Mouse (Mus musculus) lung, embryonic 16.5 days (tissue): ENCODE measurements at regions not wholly inside any gene's neighbourhood (a gene's known extent, or its start where the extent isn't known, plus 50 kb on each side); places are given as distances from the start of the nearest gene placed in this dataset.
"Not testable (repeated sequence)": the region's sequence is repeated elsewhere in the genome, so short reads cannot be mapped to it uniquely, and the experiment has no call there.

Experiments
- ATAC-seq: fragments of 200-750 bp; cut with Nextera tagmentation; 2 replicates; pipeline ENCODE4 v1.8.0; 2017; ENCODE audit warnings: low read depth, mild to moderate bottlenecking, moderate library complexity
- H3K27ac ChIP-seq: fragments of 300-500 bp; sonication (generic); 2 replicates; pipeline ENCODE4 v1.5.1; 2014; ENCODE audit warnings: mild to moderate bottlenecking, control low read depth, low read length
- H3K27me3 ChIP-seq: fragments of 300-500 bp; sonication (generic); 2 replicates; pipeline ENCODE4 v1.6.1; 2014; ENCODE audit warnings: low read depth, low read length, mixed read lengths; ENCODE audit not compliant: control insufficient read depth, insufficient read depth
- H3K36me3 ChIP-seq: fragments of 300-500 bp; sonication (generic); 2 replicates; pipeline ENCODE4 v1.6.1; 2014; ENCODE audit warnings: low read length; ENCODE audit not compliant: control insufficient read depth, insufficient read depth
- H3K4me1 ChIP-seq: fragments of 300-500 bp; sonication (generic); replicated peaks from 2 replicates; pipeline ENCODE4 v1.6.1; 2014; ENCODE audit warnings: low read length, mixed read lengths; ENCODE audit not compliant: control insufficient read depth, insufficient read depth
- H3K4me2 ChIP-seq: fragments of 300-500 bp; sonication (generic); 2 replicates; pipeline ENCODE4 v1.6.1; 2014; ENCODE audit warnings: low read depth, low read length, control low read depth
- H3K4me3 ChIP-seq: fragments of 300-500 bp; sonication (generic); 2 replicates; pipeline ENCODE4 v1.5.1; 2014; ENCODE audit warnings: mild to moderate bottlenecking, low read length, control low read depth
- H3K9ac ChIP-seq: fragments of 300-500 bp; sonication (generic); 2 replicates; pipeline ENCODE4 v1.6.1; 2014; ENCODE audit warnings: low read length, control low read depth
- H3K9me3 ChIP-seq: fragments of 300-500 bp; sonication (generic); 2 replicates; pipeline ENCODE4 v1.6.1; 2016; ENCODE audit warnings: low read length; ENCODE audit not compliant: control insufficient read depth
- WGBS: fragments of 180-500 bp; shearing (Covaris S2); extraction: QIAGEN DNeasy Blood & Tissue Kit; methylation state at CpG from one replicate; pipeline ENCODE4 v1.1.7; 2014; 5-methylcytosine and 5-hydroxymethylcytosine counted together

DNA sequence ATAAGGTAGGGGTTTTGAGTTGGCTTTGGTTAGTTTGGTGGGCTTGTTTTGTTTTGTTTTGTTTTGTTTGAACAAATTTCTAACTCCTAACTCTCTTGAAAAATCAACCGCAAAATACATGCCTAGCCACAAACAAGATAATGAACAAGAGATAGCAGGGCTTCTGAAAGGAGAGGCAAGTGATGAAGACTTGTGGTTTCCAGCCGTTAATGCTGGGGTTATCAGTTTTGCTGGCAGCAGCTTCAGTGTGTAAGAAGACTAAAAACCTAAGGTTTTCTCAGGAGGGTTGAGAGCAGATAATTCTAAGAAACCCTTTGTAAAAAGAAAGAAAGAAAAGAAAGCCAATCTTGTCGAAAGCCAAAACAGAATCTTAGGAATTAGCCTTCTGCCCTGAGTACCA, 115.6 kb downstream of the Dad1 start:
- no peaks in the 10 kb centered on the region for H3K36me3 ChIP-seq
- no peak for ATAC-seq
- 63% methylated on average over 3 of the region's 3 CpGs for WGBS
- H3K4me1 ChIP-seq = no peaks in the 10 kb centered on the region
- H3K9ac ChIP-seq = no peak overlapping the region
- no peaks in the 10 kb centered on the region for H3K27me3 ChIP-seq
- no peak overlapping the region for H3K27ac ChIP-seq
- no peak overlapping the region for H3K4me3 ChIP-seq
- no peaks in the 10 kb centered on the region for H3K9me3 ChIP-seq
- H3K4me2 ChIP-seq = no peak overlapping the region

- Histone ChIP-seq H3K27ac (no peak overlapping the region), H3K36me3 (no peaks in the 10 kb centered on the region), H3K4me2 (no peak overlapping the region), H3K4me3 (no peak overlapping the region), H3K4me1 (no peaks in the 10 kb centered on the region), H3K9me3 (no peaks in the 10 kb centered on the region), H3K9ac (no peak overlapping the region), H3K27me3 (no peaks in the 10 kb centered on the region)
- no peak for ATAC-seq
- WGBS = 70% methylated on average over 3 of the region's 3 CpGs
Observed at GRCm38 (mm10) chr14:54136538-54136937, 117.4 kb downstream of the Dad1 start.

- no peak overlapping the region for H3K27ac ChIP-seq
- ATAC-seq = no peak
- no peaks in the 10 kb centered on the region for H3K27me3 ChIP-seq
- 56% methylated on average over 4 of the region's 4 CpGs for WGBS
- H3K4me1 ChIP-seq = peaks cover 4% of the 10 kb centered on the region; the same call in 1 of the 2 replicates
- H3K4me2 ChIP-seq = no peak overlapping the region
- no peaks in the 10 kb centered on the region for H3K9me3 ChIP-seq
- H3K36me3 ChIP-seq = no peaks in the 10 kb centered on the region
- no peak overlapping the region for H3K9ac ChIP-seq
- H3K4me3 ChIP-seq = no peak overlapping the region
Observed at GRCm38 (mm10) chr14:54128334-54128733, 125.6 kb downstream of the Dad1 start.

DNA sequence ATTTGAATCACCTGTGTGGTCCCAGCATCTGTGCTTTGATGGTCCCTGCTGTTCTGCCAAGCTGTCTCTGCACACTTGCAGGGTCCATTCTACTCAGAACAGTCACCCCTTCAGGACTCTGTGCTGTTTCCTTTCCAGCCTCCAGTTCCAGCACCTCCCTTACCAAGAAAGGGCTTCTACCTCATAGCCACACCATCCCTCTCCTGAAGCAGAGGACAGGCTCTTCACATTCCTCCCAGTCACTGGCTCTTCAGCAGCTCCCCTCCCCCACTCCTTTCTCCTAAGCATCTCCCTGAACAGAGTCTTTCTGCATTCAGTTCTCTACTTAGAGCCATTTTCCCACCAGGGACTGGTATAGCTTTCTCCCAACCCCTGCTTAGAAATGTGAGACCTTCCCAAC, 128.4 kb downstream of the Dad1 start:
- no peaks in the 10 kb centered on the region for H3K9me3 ChIP-seq
- ATAC-seq = peak; percentile 66; the same call in 1 of the 2 replicates

DNA sequence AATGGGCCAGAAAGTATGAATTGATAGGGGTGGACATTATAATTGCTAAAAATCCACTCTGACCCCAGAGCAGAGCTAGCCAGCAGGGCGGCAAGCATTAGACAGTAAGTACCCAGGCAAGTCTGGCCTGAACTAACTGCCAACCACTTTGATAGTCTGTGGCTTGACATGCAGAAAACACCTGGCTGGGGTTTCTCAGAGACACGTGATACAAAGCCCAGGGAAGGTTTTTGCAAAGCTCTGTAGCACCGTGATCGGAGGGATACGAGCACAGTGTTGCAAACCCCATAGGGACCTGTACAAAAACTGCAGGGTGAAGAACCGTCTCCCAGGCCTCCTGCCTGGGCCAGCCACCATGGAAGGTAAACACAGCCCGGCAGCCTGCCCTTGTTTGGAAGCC, 131.9 kb downstream of the Dad1 start:
- Histone ChIP-seq H3K27me3 (no peaks in the 10 kb centered on the region), H3K4me2 (no peak overlapping the region), H3K9me3 (no peaks in the 10 kb centered on the region), H3K4me3 (no peak overlapping the region), H3K27ac (no peak overlapping the region), H3K36me3 (no peaks in the 10 kb centered on the region), H3K9ac (no peak overlapping the region), H3K4me1 (peaks cover 16% of the 10 kb centered on the region)
- ATAC-seq = no peak
- 45% methylated on average over 7 of the region's 7 CpGs for WGBS

More for the DNA sequence above, 128.4 kb downstream of the Dad1 start:
- no peak overlapping the region for H3K9ac ChIP-seq
- H3K36me3 ChIP-seq = no peaks in the 10 kb centered on the region
- peaks cover 16% of the 10 kb centered on the region for H3K4me1 ChIP-seq
- H3K4me2 ChIP-seq = no peak overlapping the region
- H3K4me3 ChIP-seq = no peak overlapping the region
- H3K27ac ChIP-seq = 0 out of 2 replicates have a peak overlapping the region, but pooled peaks have one; percentile 12
- H3K27me3 ChIP-seq = no peaks in the 10 kb centered on the region

DNA sequence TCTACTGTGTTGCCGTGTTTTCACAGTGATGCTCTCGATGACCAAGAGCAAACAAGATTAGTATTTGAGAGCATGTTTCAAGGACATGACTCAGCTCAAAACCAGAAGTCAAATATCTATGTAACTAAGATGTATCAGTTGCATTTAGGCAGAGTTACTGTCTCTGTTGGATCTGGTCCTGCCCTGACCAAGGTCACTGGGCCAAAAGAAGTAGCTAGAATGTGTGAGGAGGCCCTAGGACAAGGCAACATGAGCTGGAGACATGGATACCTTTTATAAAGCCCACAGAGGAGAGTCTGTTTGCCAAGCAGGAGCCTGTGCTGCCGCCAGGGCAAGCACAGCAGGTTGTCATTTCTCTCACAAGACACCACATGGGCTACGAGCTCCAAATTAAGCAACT, 132.6 kb downstream of the Dad1 start:
- whole genome bisulfite sequencing = 65% methylated on average over 4 of the region's 4 CpGs
- Histone ChIP-seq H3K27ac (peak overlapping the region; percentile 12; the same call in 1 of the 2 replicates), H3K9ac (no peak overlapping the region), H3K9me3 (no peaks in the 10 kb centered on the region), H3K36me3 (no peaks in the 10 kb centered on the region), H3K4me3 (no peak overlapping the region), H3K4me2 (no peak overlapping the region), H3K27me3 (no peaks in the 10 kb centered on the region), H3K4me1 (peaks cover 16% of the 10 kb centered on the region)
- no peak for ATAC-seq

GRCm38 (mm10) chr14:54120194-54120593, 133.7 kb downstream of the Dad1 start:
- H3K4me1 ChIP-seq = peaks cover 12% of the 10 kb centered on the region
- H3K4me3 ChIP-seq = no peak overlapping the region
- 89% methylated on average over 5 of the region's 5 CpGs for WGBS
- no peak overlapping the region for H3K4me2 ChIP-seq
- no peaks in the 10 kb centered on the region for H3K9me3 ChIP-seq
- H3K36me3 ChIP-seq = no peaks in the 10 kb centered on the region
- H3K27ac ChIP-seq = no peak overlapping the region
- no peak for ATAC-seq
- H3K27me3 ChIP-seq = no peaks in the 10 kb centered on the region
- no peak overlapping the region for H3K9ac ChIP-seq

- not testable (repeated sequence) for H3K27me3 ChIP-seq, ATAC-seq, H3K27ac ChIP-seq, H3K9ac ChIP-seq, H3K36me3 ChIP-seq, H3K4me3 ChIP-seq, H3K4me2 ChIP-seq, H3K9me3 ChIP-seq
- H3K4me1 ChIP-seq = peaks cover 15% of the 10 kb centered on the region
- 94% methylated on average over 8 of the region's 8 CpGs for WGBS
Observed at GRCm38 (mm10) chr14:54117607-54118006, 136.3 kb downstream of the Dad1 start.

- Histone ChIP-seq H3K9ac (no peak overlapping the region), H3K27me3 (no peaks in the 10 kb centered on the region), H3K4me3 (no peak overlapping the region), H3K4me2 (no peak overlapping the region), H3K4me1 (peaks cover 22% of the 10 kb centered on the region), H3K9me3 (no peaks in the 10 kb centered on the region), H3K27ac (no peak overlapping the region), H3K36me3 (no peaks in the 10 kb centered on the region)
- WGBS = 49% methylated on average over 2 of the region's 2 CpGs
- no peak for ATAC-seq
Observed at GRCm38 (mm10) chr14:54113216-54113615, 140.7 kb downstream of the Dad1 start.

GRCm38 (mm10) chr14:54110971-54111370, 142.9 kb downstream of the Dad1 start:
- no peak for ATAC-seq
- WGBS = 50% methylated on average over 3 of the region's 3 CpGs

More at GRCm38 (mm10) chr14:54110971-54111370, 142.9 kb downstream of the Dad1 start:
- Histone ChIP-seq H3K9ac (no peak overlapping the region), H3K27ac (no peak overlapping the region), H3K4me1 (peaks cover 34% of the 10 kb centered on the region), H3K36me3 (no peaks in the 10 kb centered on the region), H3K4me2 (no peak overlapping the region), H3K9me3 (no peaks in the 10 kb centered on the region), H3K4me3 (no peak overlapping the region), H3K27me3 (no peaks in the 10 kb centered on the region)
